Mouse (Mus musculus): ENCODE measurements at regions not wholly inside any gene's neighbourhood (a gene's known extent, or its start where the extent isn't known, plus 50 kb on each side); places are given as distances from the start of the nearest gene placed in this dataset.
A peak's percentile ranks its signal among the peaks of the same experiment; 100 is the strongest.

GRCm38 (mm10) chr7:70972023-70972400 is 379.3 kb downstream of the Gm10295 start:
- DNase-seq (ENCODE audit: low spot score): no peak

GRCm38 (mm10) chr7:70971323-70972022 is 379.8 kb downstream of the Gm10295 start:
- DNase-seq (ENCODE audit: low spot score): no peak

GRCm38 (mm10) chr7:70952318-70952959 is 398.8 kb downstream of the Gm10295 start:
- no peak for DNase-seq (ENCODE audit: low spot score)

GRCm38 (mm10) chr7:70948281-70948680 is 403.0 kb downstream of the Gm10295 start:
- DNase-seq (ENCODE audit: low spot score): no peak

- no peak for DNase-seq (ENCODE audit: low spot score)
Measured at GRCm38 (mm10) chr7:70946260-70946659, 405.0 kb downstream of the Gm10295 start.

- no peak for DNase-seq (ENCODE audit: low spot score)
Measured at GRCm38 (mm10) chr7:70930911-70931310, 420.4 kb downstream of the Gm10295 start.

GRCm38 (mm10) chr7:70929935-70930334 is 421.4 kb downstream of the Gm10295 start:
- DNase-seq (ENCODE audit: low spot score): peak; percentile 57

GRCm38 (mm10) chr7:70928001-70928400 is 423.3 kb downstream of the Gm10295 start:
- peak; percentile 47 for DNase-seq (ENCODE audit: low spot score)

GRCm38 (mm10) chr7:70917016-70917415 is 434.3 kb downstream of the Gm10295 start:
- no peak for DNase-seq (ENCODE audit: low spot score)

GRCm38 (mm10) chr7:70908921-70909320 is 442.4 kb downstream of the Gm10295 start:
- peak; percentile 27 for DNase-seq (ENCODE audit: low spot score)

GRCm38 (mm10) chr7:70891700-70892099 is 459.6 kb downstream of the Gm10295 start:
- DNase-seq (ENCODE audit: low spot score): no peak

GRCm38 (mm10) chr7:70880496-70880895 is 470.8 kb downstream of the Gm10295 start:
- DNase-seq (ENCODE audit: low spot score): no peak

- no peak for DNase-seq (ENCODE audit: low spot score)
Measured at GRCm38 (mm10) chr7:70874393-70874792, 476.9 kb downstream of the Gm10295 start.

GRCm38 (mm10) chr7:70870841-70871534 is 480.3 kb downstream of the Gm10295 start:
- peak; percentile 9 for DNase-seq (ENCODE audit: low spot score)

GRCm38 (mm10) chr7:70869125-70869524 is 482.2 kb downstream of the Gm10295 start:
- DNase-seq (ENCODE audit: low spot score): no peak

- DNase-seq (ENCODE audit: low spot score): no peak
Measured at GRCm38 (mm10) chr7:70859957-70860356, 491.3 kb downstream of the Gm10295 start.

GRCm38 (mm10) chr7:70850726-70851125 is 484.2 kb upstream of the Nr2f2 start:
- DNase-seq (ENCODE audit: low spot score): no peak

GRCm38 (mm10) chr7:70848016-70848776 is 481.7 kb upstream of the Nr2f2 start:
- no peak for DNase-seq (ENCODE audit: low spot score)

- no peak for DNase-seq (ENCODE audit: low spot score)
Measured at GRCm38 (mm10) chr7:70847450-70847993, 481.0 kb upstream of the Nr2f2 start.

GRCm38 (mm10) chr7:70846076-70846475 is 479.5 kb upstream of the Nr2f2 start:
- DNase-seq (ENCODE audit: low spot score): no peak

- no peak for DNase-seq (ENCODE audit: low spot score)
Measured at GRCm38 (mm10) chr7:70840142-70840541, 473.6 kb upstream of the Nr2f2 start.

- DNase-seq (ENCODE audit: low spot score): no peak
Measured at GRCm38 (mm10) chr7:70839190-70839589, 472.7 kb upstream of the Nr2f2 start.
